Mouse (Mus musculus): ENCODE results near the gene Sinhcaf. TPM values are rescaled to one million over a fixed set of nuclear protein-coding genes. Genes with fewer than 3 reads are reported as not detected.

Gene Sinhcaf
- polyA plus RNA-seq, 1 experiment from 2014 or later = 27.0 TPM

GRCm38 (mm10) chr6:148972059-148972848 is 26.0 kb upstream of the Sinhcaf start:
- no peaks in the 10 kb centered on the region for H3K27me3 ChIP-seq
- DNase-seq = no peak
- no peak for ATAC-seq (ENCODE audit: low read depth)
- H3K27ac ChIP-seq = no peak overlapping the region
- 48% methylated on average over 9 of the region's 9 CpGs for WGBS (ENCODE audit: insufficient replicate concordance)
- H3K4me2 ChIP-seq = no peak overlapping the region
- peaks cover 9% of the 10 kb centered on the region for H3K4me1 ChIP-seq (replicated peaks)
- H3K36me3 ChIP-seq = no peaks in the 10 kb centered on the region
- no peak overlapping the region for H3K4me3 ChIP-seq (replicated peaks)
- no peak overlapping the region for H3K9ac ChIP-seq
- H3K9me3 ChIP-seq (replicated peaks) = no peaks in the 10 kb centered on the region

GRCm38 (mm10) chr6:148971385-148971940 is 25.2 kb upstream of the Sinhcaf start:
- peaks cover 9% of the 10 kb centered on the region for H3K4me1 ChIP-seq (replicated peaks)
- H3K4me3 ChIP-seq (replicated peaks) = no peak overlapping the region
- H3K9ac ChIP-seq = no peak overlapping the region
- DNase-seq = no peak
- H3K9me3 ChIP-seq (replicated peaks) = no peaks in the 10 kb centered on the region
- H3K36me3 ChIP-seq = no peaks in the 10 kb centered on the region
- H3K27ac ChIP-seq = no peak overlapping the region
- 40% methylated on average over 9 of the region's 9 CpGs for WGBS (ENCODE audit: insufficient replicate concordance)
- ATAC-seq (ENCODE audit: low read depth) = no peak
- no peaks in the 10 kb centered on the region for H3K27me3 ChIP-seq
- no peak overlapping the region for H3K4me2 ChIP-seq

- ATAC-seq (ENCODE audit: low read depth) = no peak
- 22% methylated on average over 1 of the region's 1 CpGs for WGBS (ENCODE audit: insufficient replicate concordance)
- Histone ChIP-seq H3K27ac (no peak overlapping the region), H3K36me3 (no peaks in the 10 kb centered on the region), H3K4me1 (replicated peaks) (no peaks in the 10 kb centered on the region), H3K4me3 (replicated peaks) (no peak overlapping the region), H3K9me3 (replicated peaks) (no peaks in the 10 kb centered on the region), H3K27me3 (no peaks in the 10 kb centered on the region), H3K4me2 (no peak overlapping the region), H3K9ac (no peak overlapping the region)
- no peak for DNase-seq
These were observed 15.0 kb upstream of the Sinhcaf start for GRCm38 (mm10) chr6:148961285-148961684.

GRCm38 (mm10) chr6:148959540-148960238 is 13.4 kb upstream of the Sinhcaf start:
- Histone ChIP-seq H3K9ac (no peak overlapping the region), H3K4me2 (no peak overlapping the region), H3K27ac (no peak overlapping the region), H3K27me3 (no peaks in the 10 kb centered on the region), H3K4me3 (replicated peaks) (no peak overlapping the region), H3K36me3 (no peaks in the 10 kb centered on the region), H3K4me1 (replicated peaks) (peaks cover 6% of the 10 kb centered on the region; the same call in 1 of the 2 replicates), H3K9me3 (replicated peaks) (no peaks in the 10 kb centered on the region)
- DNase-seq (no peak), ATAC-seq (ENCODE audit: low read depth) (no peak)
- WGBS (ENCODE audit: insufficient replicate concordance) = 47% methylated on average over 4 of the region's 4 CpGs

GRCm38 (mm10) chr6:148958712-148959111 is 12.4 kb upstream of the Sinhcaf start:
- 67% methylated on average over 1 of the region's 1 CpGs for WGBS (ENCODE audit: insufficient replicate concordance)
- Histone ChIP-seq H3K36me3 (no peaks in the 10 kb centered on the region), H3K27ac (no peak overlapping the region), H3K4me2 (no peak overlapping the region), H3K27me3 (no peaks in the 10 kb centered on the region), H3K4me1 (replicated peaks) (peaks cover 6% of the 10 kb centered on the region; the same call in 1 of the 2 replicates), H3K9ac (no peak overlapping the region), H3K9me3 (replicated peaks) (no peaks in the 10 kb centered on the region), H3K4me3 (replicated peaks) (no peak overlapping the region)
- DNase-seq (no peak), ATAC-seq (ENCODE audit: low read depth) (no peak)

GRCm38 (mm10) chr6:148957046-148957445 is 10.8 kb upstream of the Sinhcaf start:
- H3K36me3 ChIP-seq = no peaks in the 10 kb centered on the region
- peaks cover 6% of the 10 kb centered on the region; the same call in 1 of the 2 replicates for H3K4me1 ChIP-seq (replicated peaks)
- no peaks in the 10 kb centered on the region for H3K27me3 ChIP-seq
- H3K4me3 ChIP-seq (replicated peaks) = no peak overlapping the region
- DNase-seq = no peak
- no peaks in the 10 kb centered on the region for H3K9me3 ChIP-seq (replicated peaks)
- H3K9ac ChIP-seq = no peak overlapping the region
- H3K4me2 ChIP-seq = no peak overlapping the region
- 72% methylated on average over 3 of the region's 3 CpGs for WGBS (ENCODE audit: insufficient replicate concordance)
- no peak overlapping the region for H3K27ac ChIP-seq
- no peak for ATAC-seq (ENCODE audit: low read depth)

GRCm38 (mm10) chr6:148955641-148956420 is 9.6 kb upstream of the Sinhcaf start:
- Histone ChIP-seq H3K4me3 (replicated peaks) (no peak overlapping the region), H3K36me3 (no peaks in the 10 kb centered on the region), H3K4me2 (no peak overlapping the region), H3K4me1 (replicated peaks) (peaks cover 6% of the 10 kb centered on the region; the same call in 1 of the 2 replicates), H3K9me3 (replicated peaks) (no peaks in the 10 kb centered on the region), H3K9ac (no peak overlapping the region), H3K27ac (no peak overlapping the region), H3K27me3 (no peaks in the 10 kb centered on the region)
- no peak for ATAC-seq (ENCODE audit: low read depth)
- DNase-seq = no peak

GRCm38 (mm10) chr6:148946881-148947405 is 676 bp upstream of the Sinhcaf start:
- no peaks in the 10 kb centered on the region for H3K27me3 ChIP-seq
- WGBS (ENCODE audit: insufficient replicate concordance) = 40% methylated on average over 11 of the region's 11 CpGs
- ATAC-seq (ENCODE audit: low read depth) = no peak
- H3K4me1 ChIP-seq (replicated peaks) = peaks cover 32% of the 10 kb centered on the region
- no peaks in the 10 kb centered on the region for H3K9me3 ChIP-seq (replicated peaks)
- H3K4me3 ChIP-seq (replicated peaks) = peak overlapping the region; percentile 90
- peak overlapping the region; percentile 72 for H3K27ac ChIP-seq
- H3K9ac ChIP-seq = peak overlapping the region; percentile 93
- peaks cover 5% of the 10 kb centered on the region; the same call in 1 of the 2 replicates for H3K36me3 ChIP-seq
- H3K4me2 ChIP-seq = peak overlapping the region; percentile 98
- no peak for DNase-seq

GRCm38 (mm10) chr6:148945509-148946408 is 508 bp downstream of the Sinhcaf start:
- Histone ChIP-seq H3K36me3 (peaks cover 10% of the 10 kb centered on the region; the same call in 1 of the 2 replicates), H3K27me3 (no peaks in the 10 kb centered on the region), H3K4me3 (replicated peaks) (peak overlapping the region; percentile 90), H3K4me1 (replicated peaks) (peaks cover 39% of the 10 kb centered on the region), H3K27ac (peak overlapping the region; percentile 86), H3K9ac (peak overlapping the region; percentile 93), H3K4me2 (peak overlapping the region; percentile 98), H3K9me3 (replicated peaks) (no peaks in the 10 kb centered on the region)
- DNase-seq (peak; percentile 35), ATAC-seq (ENCODE audit: low read depth) (peak; percentile 13)
- WGBS (ENCODE audit: insufficient replicate concordance) = under 1% methylated on average over 75 of the region's 75 CpGs

All from liver, embryonic 13.5 days (tissue).